Mouse (Mus musculus) stomach, postnatal 0 days (tissue): ENCODE results near the gene 2200002D01Rik.
A peak's percentile ranks its signal among the peaks of the same experiment; 100 is the strongest.

ENCODE experiments used
- CTCF ChIP-seq: IDR thresholded peaks from 2 replicates; pipeline ENCODE4 v1.5.1; 2016; ENCODE audit warnings: antibody characterized with exemption, low read depth, mild to moderate bottlenecking, moderate library complexity
- EP300 ChIP-seq: optimal IDR thresholded peaks from 2 replicates; pipeline ENCODE3; 2016; ENCODE audit warnings: antibody characterized with exemption

GRCm38 (mm10) chr7:29244732-29245416 is 3.4 kb downstream of the 2200002D01Rik start:
- TF ChIP-seq CTCF, result peak; percentile 76
- TF ChIP-seq EP300, result no peak
